7 mouse cellular contexts compared by ENCODE assay signal in the genomic region with DNA sequence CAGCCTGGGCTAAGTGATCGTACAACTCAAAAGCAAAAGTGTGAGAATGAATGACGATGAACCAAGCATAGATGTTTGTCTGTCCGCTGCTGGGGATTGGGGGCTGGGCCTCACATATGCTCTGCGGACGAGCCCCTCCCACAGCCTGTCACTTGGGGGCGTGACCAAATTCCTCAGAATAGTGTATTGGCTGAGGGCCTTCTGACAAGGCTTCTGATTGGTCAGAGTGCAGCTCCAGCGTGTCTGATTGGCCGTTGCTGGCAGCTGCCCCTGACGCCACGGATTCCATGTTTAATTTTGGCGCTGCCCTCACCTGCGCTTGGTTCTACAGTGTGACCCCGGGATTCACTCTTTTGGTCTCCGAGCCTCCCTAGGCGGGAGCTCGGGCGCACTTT. TPM values are rescaled to one million over a fixed set of nuclear protein-coding genes. Genes with fewer than 3 reads are reported as not detected.
DNase-seq lines count a peak whose midpoint lies in the region; ATAC-seq and TF ChIP-seq lines count a peak whose summit lies in the region.

No protein-coding gene starts in this region.

- H3K27ac ChIP-seq in intestine, postnatal 0 days (ENCODE audit: low read depth, low read length) = no peak overlapping the region
- H3K27ac ChIP-seq in midbrain, embryonic 11.5 days (ENCODE audit: low read depth, low read length) = no peak overlapping the region
- H3K27ac ChIP-seq in small intestine, adult 2 months (ENCODE audit: insufficient read depth, low read depth, low read length) = peak overlapping the region; percentile 17; the same call in 1 of the 2 replicates

- H3K9ac ChIP-seq in intestine, postnatal 0 days (ENCODE audit: low read depth, low read length) = no peak overlapping the region
- H3K9ac ChIP-seq in midbrain, embryonic 11.5 days (ENCODE audit: low read length) = no peak overlapping the region

- H3K36me3 ChIP-seq in intestine, postnatal 0 days (ENCODE audit: control insufficient read depth, insufficient read depth) = no peaks in the 10 kb centered on the region
- H3K36me3 ChIP-seq in midbrain, embryonic 11.5 days (ENCODE audit: control insufficient read depth, insufficient read depth, low read length) = no peaks in the 10 kb centered on the region
- H3K36me3 ChIP-seq in small intestine, adult 2 months (ENCODE audit: control insufficient read depth, insufficient read depth, low read length) = no peaks in the 10 kb centered on the region

- TF ChIP-seq CTCF in intestine, postnatal 0 days (IDR thresholded peaks at IDR 0.05; ENCODE audit: low read depth) = no peak
- no peak for TF ChIP-seq CTCF in small intestine, adult 2 months (IDR thresholded peaks at IDR 0.05; ENCODE audit: extremely low read depth, insufficient read length, insufficient replicate concordance, low read depth, low read length)

- 0 out of 2 replicates have a peak, but pooled peaks cover 4% of the 10 kb centered on the region for H3K4me1 ChIP-seq in intestine, postnatal 0 days (replicated peaks; ENCODE audit: control insufficient read depth, insufficient read depth, low read length)
- H3K4me1 ChIP-seq in midbrain, embryonic 11.5 days (ENCODE audit: control insufficient read depth, insufficient read depth, low read length) = peaks cover 5% of the 10 kb centered on the region
- peaks cover 35% of the 10 kb centered on the region for H3K4me1 ChIP-seq in small intestine, adult 2 months (ENCODE audit: control insufficient read depth, insufficient read depth, insufficient read length, low read length)

- ATAC-seq in granulocyte monocyte progenitor cell, adult 5-6 weeks (replicated peaks; ENCODE audit: poor library complexity, severe bottlenecking) = peak; percentile 58
- peak; percentile 80 for ATAC-seq in intestine, postnatal 0 days
- peak; percentile 84 for ATAC-seq in midbrain, embryonic 11.5 days (ENCODE audit: low FRiP score)

- DNase-seq in adrenal gland, postnatal 14 days = peak; percentile 95
- peak; percentile 77 for DNase-seq in embryo, embryonic 9.5 days (ENCODE audit: extremely low spot score)
- peak; percentile 95 for DNase-seq in left cerebral cortex, postnatal 4 days
- DNase-seq in midbrain, embryonic 11.5 days (ENCODE audit: low spot score, missing footprints) = peak; percentile 97

- intact Hi-C loops in left cerebral cortex, postnatal 4 days (cut with DNase I) = no loop called here

- TF ChIP-seq POLR2A in small intestine, adult 2 months (IDR thresholded peaks at IDR 0.05; ENCODE audit: low read depth, low read length) = no peak

- H3K4me3 ChIP-seq in intestine, postnatal 0 days (ENCODE audit: low read depth, low read length) = peak overlapping the region; percentile 16; the same call in 1 of the 2 replicates
- no peak overlapping the region for H3K4me3 ChIP-seq in midbrain, embryonic 11.5 days (ENCODE audit: low read depth, low read length)
- peak overlapping the region; percentile 52 for H3K4me3 ChIP-seq in small intestine, adult 2 months (ENCODE audit: low read depth, low read length)

- H3K4me2 ChIP-seq in intestine, postnatal 0 days (replicated peaks; ENCODE audit: low read depth) = peak overlapping the region; percentile 45
- peak overlapping the region; percentile 35 for H3K4me2 ChIP-seq in midbrain, embryonic 11.5 days

- H3K27me3 ChIP-seq in intestine, postnatal 0 days (replicated peaks; ENCODE audit: control insufficient read depth, insufficient read depth, low read length) = 0 out of 2 replicates have a peak, but pooled peaks cover 4% of the 10 kb centered on the region
- peaks cover 25% of the 10 kb centered on the region for H3K27me3 ChIP-seq in midbrain, embryonic 11.5 days (ENCODE audit: control insufficient read depth, insufficient read depth, low read length)
- no peaks in the 10 kb centered on the region for H3K27me3 ChIP-seq in small intestine, adult 2 months (ENCODE audit: control insufficient read depth, insufficient read depth, low read length)

- WGBS in intestine, postnatal 0 days = 4% methylated on average over 17 of the region's 17 CpGs
- 6% methylated on average over 17 of the region's 17 CpGs for WGBS in midbrain, embryonic 11.5 days
- WGBS in small intestine, adult 2 months = under 1% methylated on average over 17 of the region's 17 CpGs

- H3K9me3 ChIP-seq in intestine, postnatal 0 days (ENCODE audit: control insufficient read depth) = no peaks in the 10 kb centered on the region
- no peaks in the 10 kb centered on the region for H3K9me3 ChIP-seq in midbrain, embryonic 11.5 days (ENCODE audit: control insufficient read depth, low read length)

RNA-seq across cellular contexts. Expression of a gene that starts 22.6 kb away (rescaled TPM):
- total RNA-seq in adrenal gland, postnatal 14 days (2021) = 90.1 and 104 TPM in 2 replicates
- 39.6 and 41.7 TPM in 2 replicates for total RNA-seq in granulocyte monocyte progenitor cell, adult 5-6 weeks (2014; fragmentation: Nextera tagmentation)
- total RNA-seq in granulocyte monocyte progenitor cell, adult 5-6 weeks (2017) = 5.3 and 10.5 TPM in 2 replicates
- 29.2 and 35.1 TPM in 2 replicates for polyA plus RNA-seq in intestine, postnatal 0 days (2015; fragmentation: Nextera tagmentation; extraction: Ambion mirVana)
- 10 to 100 TPM; 29.5 to 31.1 TPM for total RNA-seq in left cerebral cortex, postnatal 4 days (2021)
- 6.6 and 6.9 TPM in 2 replicates for polyA plus RNA-seq in midbrain, embryonic 11.5 days (2014; fragmentation: Nextera tagmentation; extraction: Ambion mirVana)
- polyA plus RNA-seq in small intestine, adult 2 months (2012; rRNA removed) = 15.5 and 19.4 TPM in 2 replicates

RNA-seq across cellular contexts. Expression of a gene that starts 40.0 kb away (rescaled TPM):
- 0.94 and 1.9 TPM in 2 replicates for total RNA-seq in adrenal gland, postnatal 14 days (2021)
- total RNA-seq in granulocyte monocyte progenitor cell, adult 5-6 weeks (2014; fragmentation: Nextera tagmentation) = 37.5 and 43.6 TPM in 2 replicates
- 11.5 and 13.3 TPM in 2 replicates for total RNA-seq in granulocyte monocyte progenitor cell, adult 5-6 weeks (2017)
- 1,233 and 1,333 TPM in 2 replicates for polyA plus RNA-seq in intestine, postnatal 0 days (2015; fragmentation: Nextera tagmentation; extraction: Ambion mirVana)
- 1 to 10 TPM; 1.5 to 2.3 TPM for total RNA-seq in left cerebral cortex, postnatal 4 days (2021)
- 2.3 and 2.7 TPM in 2 replicates for polyA plus RNA-seq in midbrain, embryonic 11.5 days (2014; fragmentation: Nextera tagmentation; extraction: Ambion mirVana)
- polyA plus RNA-seq in small intestine, adult 2 months (2012; rRNA removed) = 2,702 and 6,898 TPM in 2 replicates

RNA-seq across cellular contexts. Expression of a gene that starts 44.1 kb away (rescaled TPM):
- 0.64 and 2.1 TPM in 2 replicates for total RNA-seq in adrenal gland, postnatal 14 days (2021)
- total RNA-seq in granulocyte monocyte progenitor cell, adult 5-6 weeks (2014; fragmentation: Nextera tagmentation) = 2.2 TPM in 1 of 2 replicates, not detected in the other
- total RNA-seq in granulocyte monocyte progenitor cell, adult 5-6 weeks (2017) = not detected in 2 replicates
- 0.31 TPM in 1 of 2 replicates, not detected in the other for polyA plus RNA-seq in intestine, postnatal 0 days (2015; fragmentation: Nextera tagmentation; extraction: Ambion mirVana)
- total RNA-seq in left cerebral cortex, postnatal 4 days (2021) = 1 to 10 TPM; 2.7 to 5.9 TPM
- 0.20 and 0.47 TPM in 2 replicates for polyA plus RNA-seq in midbrain, embryonic 11.5 days (2014; fragmentation: Nextera tagmentation; extraction: Ambion mirVana)
- 2.9 and 5.0 TPM in 2 replicates for polyA plus RNA-seq in small intestine, adult 2 months (2012; rRNA removed)

RNA-seq across cellular contexts. Expression of a gene that starts 48.6 kb away (rescaled TPM):
- total RNA-seq in adrenal gland, postnatal 14 days (2021) = 0.48 and 1.6 TPM in 2 replicates
- total RNA-seq in granulocyte monocyte progenitor cell, adult 5-6 weeks (2014; fragmentation: Nextera tagmentation) = 4.0 TPM in 1 of 2 replicates, not detected in the other
- total RNA-seq in granulocyte monocyte progenitor cell, adult 5-6 weeks (2017) = 0.30 TPM in 1 of 2 replicates, not detected in the other
- 0.76 and 1.1 TPM in 2 replicates for polyA plus RNA-seq in intestine, postnatal 0 days (2015; fragmentation: Nextera tagmentation; extraction: Ambion mirVana)
- total RNA-seq in left cerebral cortex, postnatal 4 days (2021) = 1 to 10 TPM; 3.7 to 4.4 TPM
- polyA plus RNA-seq in midbrain, embryonic 11.5 days (2014; fragmentation: Nextera tagmentation; extraction: Ambion mirVana) = 2.7 and 2.9 TPM in 2 replicates
- 1.8 and 4.8 TPM in 2 replicates for polyA plus RNA-seq in small intestine, adult 2 months (2012; rRNA removed)

RNA-seq across cellular contexts. Expression of a gene that starts 48.6 kb away (rescaled TPM):
- total RNA-seq in adrenal gland, postnatal 14 days (2021) = 52.6 and 55.6 TPM in 2 replicates
- total RNA-seq in granulocyte monocyte progenitor cell, adult 5-6 weeks (2014; fragmentation: Nextera tagmentation) = 12.2 and 34.9 TPM in 2 replicates
- total RNA-seq in granulocyte monocyte progenitor cell, adult 5-6 weeks (2017) = 41.8 and 46.2 TPM in 2 replicates
- polyA plus RNA-seq in intestine, postnatal 0 days (2015; fragmentation: Nextera tagmentation; extraction: Ambion mirVana) = 54.0 and 59.4 TPM in 2 replicates
- 10 to 100 TPM; 58.8 to 61.5 TPM for total RNA-seq in left cerebral cortex, postnatal 4 days (2021)
- 43.3 and 53.7 TPM in 2 replicates for polyA plus RNA-seq in midbrain, embryonic 11.5 days (2014; fragmentation: Nextera tagmentation; extraction: Ambion mirVana)
- 86.8 and 113 TPM in 2 replicates for polyA plus RNA-seq in small intestine, adult 2 months (2012; rRNA removed)
